Mouse (Mus musculus): Measurements from ENCODE around the gene Alad.

DNA sequence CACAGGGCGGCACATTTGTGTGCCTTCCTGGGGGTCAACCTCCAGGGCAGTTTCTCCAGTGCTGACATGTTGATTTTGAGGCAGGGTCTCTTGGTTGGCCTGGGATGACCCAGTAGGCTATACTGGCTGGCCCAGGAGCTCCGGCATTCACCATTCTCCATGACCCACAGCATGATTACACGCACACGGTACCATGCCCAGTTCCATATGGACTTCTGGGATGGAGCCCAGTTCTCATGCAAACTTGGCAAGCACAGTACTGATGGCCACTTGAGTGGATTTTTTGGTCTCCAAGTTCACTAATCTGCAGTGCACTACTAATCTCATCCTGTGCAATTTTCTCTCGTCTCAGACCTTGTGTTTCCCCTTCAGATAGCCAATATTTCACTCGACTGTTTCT is 48.0 kb upstream of the Alad start:
- TF ChIP-seq CTCF (IDR thresholded peaks at IDR 0.05; ENCODE audit: low read depth) (no peak), EP300 (optimal IDR thresholded peaks at IDR 0.05) (no peak)

Measured in stomach, postnatal 0 days (tissue).